Mouse (Mus musculus) brain, embryonic 14.5 days (tissue): ENCODE results near the gene Rnf145. TPM values are rescaled to one million over a fixed set of nuclear protein-coding genes. Genes with fewer than 3 reads are reported as not detected.
A peak's percentile ranks its signal among the peaks of the same experiment; 100 is the strongest.
"Not testable (repeated sequence)": the region's sequence is repeated elsewhere in the genome, so short reads cannot be mapped to it uniquely, and the experiment has no call there.

Experiments
- DNase-seq: peaks from one replicate; pipeline ENCODE4 v3.0.0-alpha.2; 2011; ENCODE audit warnings: low read depth
- CTCF ChIP-seq: fragments of 200-500 bp; IDR thresholded peaks from 2 replicates; pipeline ENCODE4 v1.5.1; 2012; ENCODE audit warnings: inconsistent platforms, mild to moderate bottlenecking, moderate library complexity, borderline replicate concordance; ENCODE audit not compliant: insufficient read depth, insufficient read length; ENCODE audit errors: extremely low read depth
- POLR2A ChIP-seq: fragments of 200-500 bp; IDR thresholded peaks from 2 replicates; pipeline ENCODE4 v1.6.1; 2012; ENCODE audit warnings: mild to moderate bottlenecking, inconsistent platforms, borderline replicate concordance; ENCODE audit not compliant: poor library complexity, insufficient read depth, insufficient read length, severe bottlenecking; ENCODE audit errors: extremely low read depth
- polyA plus RNA-seq: library from polyadenylated mRNA; depleted of rRNA; stranded (reverse); fragments of >200 nt; gene quantifications from 2 replicates; pipeline ENCODE4 v1.2.3, GENCODE M21; 2012

Rnf145 gene
- polyA plus RNA-seq, 1 experiment = 179 TPM

- peak; percentile 6 for DNase-seq
- TF ChIP-seq CTCF (no peak), POLR2A (no peak)
Measured at GRCm38 (mm10) chr11:44560396-44560795, 41.6 kb downstream of the Rnf145 start.

GRCm38 (mm10) chr11:44561476-44562015 lies 42.8 kb downstream of the Rnf145 start:
- peak; percentile 4 for DNase-seq
- TF ChIP-seq POLR2A = no peak
- TF ChIP-seq CTCF = no peak

- no peak for TF ChIP-seq POLR2A
- no peak for TF ChIP-seq CTCF
- DNase-seq = no peak
Measured at GRCm38 (mm10) chr11:44562389-44563135, 43.8 kb downstream of the Rnf145 start.

GRCm38 (mm10) chr11:44564245-44564864 lies 45.6 kb downstream of the Rnf145 start:
- no peak for DNase-seq
- TF ChIP-seq CTCF (no peak), POLR2A (no peak)

GRCm38 (mm10) chr11:44564940-44565339 lies 46.2 kb downstream of the Rnf145 start:
- TF ChIP-seq CTCF (no peak), POLR2A (no peak)
- DNase-seq = no peak

GRCm38 (mm10) chr11:44570336-44570735 lies 51.6 kb downstream of the Rnf145 start:
- DNase-seq = not testable (repeated sequence)

- DNase-seq = no peak
- TF ChIP-seq CTCF (no peak), POLR2A (no peak)
Measured at GRCm38 (mm10) chr11:44572781-44573180, 54.0 kb downstream of the Rnf145 start.

- no peak for TF ChIP-seq CTCF
- TF ChIP-seq POLR2A = no peak
Measured at GRCm38 (mm10) chr11:44573396-44573795, 54.6 kb downstream of the Rnf145 start.

GRCm38 (mm10) chr11:44574391-44574790 lies 55.6 kb downstream of the Rnf145 start:
- no peak for DNase-seq
- TF ChIP-seq CTCF = no peak
- TF ChIP-seq POLR2A = no peak

More at GRCm38 (mm10) chr11:44573396-44573795, 54.6 kb downstream of the Rnf145 start:
- no peak for DNase-seq

- TF ChIP-seq POLR2A (no peak), CTCF (no peak)
- no peak for DNase-seq
Measured at GRCm38 (mm10) chr11:44574820-44575219, 56.1 kb downstream of the Rnf145 start.

- no peak for DNase-seq
- TF ChIP-seq CTCF = no peak
- no peak for TF ChIP-seq POLR2A
Measured at GRCm38 (mm10) chr11:44577911-44578310, 59.1 kb downstream of the Rnf145 start.

- no peak for TF ChIP-seq POLR2A
- TF ChIP-seq CTCF = peak; percentile 37; the same call in 1 of the 2 replicates
- peak; percentile 48 for DNase-seq
Measured at GRCm38 (mm10) chr11:44581277-44581683, 62.5 kb downstream of the Rnf145 start.
